ENCODE assay signal across 33 mouse cellular contexts in the genomic region with DNA sequence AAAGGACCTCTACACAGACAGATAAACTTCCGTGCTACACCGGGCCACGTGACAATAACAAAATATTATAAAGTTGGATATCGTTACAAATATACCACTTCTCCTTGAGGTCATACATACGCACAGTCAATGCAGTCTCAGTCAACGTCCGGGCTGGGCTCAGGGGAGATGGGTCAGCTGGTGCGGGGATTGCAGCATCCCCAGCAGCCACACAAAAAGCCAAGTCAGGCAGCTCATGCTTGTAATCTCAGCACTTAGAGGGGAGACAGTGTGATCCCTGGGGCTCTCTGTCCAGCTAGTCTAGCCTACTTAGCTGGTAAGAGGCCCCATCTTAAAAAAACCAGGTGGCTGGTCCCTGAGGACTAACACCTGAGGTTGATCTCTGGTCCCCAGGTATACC. TPM values are rescaled to one million over a fixed set of nuclear protein-coding genes. Genes with fewer than 3 reads are reported as not detected.
"Had no signal": no experiment of that assay in that cellular context is flagged by ENCODE, and none has a peak within 500 bp of the region (broad histone marks: within the 10 kb centered on the region; RNA-seq: fewer than 3 reads in every experiment).

No protein-coding gene starts in this region.

- H3K4me1 ChIP-seq: limb, embryonic 10.5 days; limb, embryonic 12.5 days; limb, embryonic 13.5 days; limb, embryonic 15.5 days; liver, embryonic 12.5 days; liver, embryonic 13.5 days; liver, embryonic 15.5 days; lung, embryonic 15.5 days; midbrain, embryonic 10.5 days; midbrain, embryonic 12.5 days; midbrain, embryonic 13.5 days; midbrain, embryonic 15.5 days; neural tube, embryonic 12.5 days had no signal

- H3K4me2 ChIP-seq: limb, embryonic 12.5 days; limb, embryonic 13.5 days; limb, embryonic 15.5 days; liver, embryonic 11.5 days; liver, embryonic 12.5 days; liver, embryonic 13.5 days; liver, embryonic 15.5 days; lung, embryonic 14.5 days; lung, embryonic 15.5 days; midbrain, embryonic 11.5 days; midbrain, embryonic 12.5 days; midbrain, embryonic 13.5 days; midbrain, embryonic 15.5 days; neural tube, embryonic 12.5 days had no signal

- H3K27ac ChIP-seq: limb, embryonic 10.5 days; limb, embryonic 12.5 days; limb, embryonic 13.5 days; limb, embryonic 15.5 days; liver, embryonic 12.5 days; liver, embryonic 13.5 days; liver, embryonic 14.5 days; liver, embryonic 15.5 days; lung, embryonic 15.5 days; macrophage; midbrain, embryonic 10.5 days; midbrain, embryonic 12.5 days; midbrain, embryonic 13.5 days; midbrain, embryonic 15.5 days; neural tube, embryonic 12.5 days had no signal

- H3K27me3 ChIP-seq: limb, embryonic 12.5 days; limb, embryonic 13.5 days; limb, embryonic 15.5 days; liver, embryonic 13.5 days; liver, embryonic 15.5 days; lung, embryonic 15.5 days; midbrain, embryonic 12.5 days; midbrain, embryonic 13.5 days; midbrain, embryonic 15.5 days; neural tube, embryonic 12.5 days had no signal

- H3K4me3 ChIP-seq: limb, embryonic 10.5 days; limb, embryonic 12.5 days; limb, embryonic 13.5 days; limb, embryonic 15.5 days; liver, embryonic 12.5 days; liver, embryonic 13.5 days; liver, embryonic 15.5 days; lung, embryonic 15.5 days; megakaryocyte, embryonic 14.5 days; midbrain, embryonic 10.5 days; midbrain, embryonic 12.5 days; midbrain, embryonic 13.5 days; midbrain, embryonic 15.5 days; myocyte; neural tube, embryonic 12.5 days had no signal

- H3K36me3 ChIP-seq: limb, embryonic 10.5 days; limb, embryonic 12.5 days; limb, embryonic 13.5 days; limb, embryonic 15.5 days; liver, embryonic 12.5 days; liver, embryonic 13.5 days; liver, embryonic 15.5 days; lung, embryonic 15.5 days; midbrain, embryonic 10.5 days; midbrain, embryonic 12.5 days; midbrain, embryonic 13.5 days; midbrain, embryonic 15.5 days; neural tube, embryonic 12.5 days had no signal

- H3K9ac ChIP-seq: limb, embryonic 12.5 days; limb, embryonic 13.5 days; limb, embryonic 15.5 days; liver, embryonic 12.5 days; liver, embryonic 13.5 days; liver, embryonic 14.5 days; liver, embryonic 15.5 days; liver, postnatal 0 days; lung, embryonic 14.5 days; lung, embryonic 15.5 days; midbrain, embryonic 12.5 days; midbrain, embryonic 13.5 days; midbrain, embryonic 15.5 days; neural tube, embryonic 12.5 days had no signal

- H3K9me3 ChIP-seq: limb, embryonic 10.5 days; limb, embryonic 12.5 days; limb, embryonic 13.5 days; limb, embryonic 15.5 days; liver, embryonic 12.5 days; liver, embryonic 13.5 days; liver, embryonic 15.5 days; lung, embryonic 15.5 days; megakaryocyte, embryonic 14.5 days; midbrain, embryonic 10.5 days; midbrain, embryonic 12.5 days; midbrain, embryonic 13.5 days; midbrain, embryonic 15.5 days; neural tube, embryonic 12.5 days had no signal

- DNase-seq: left cerebral cortex, postnatal 4 days; liver; liver, embryonic 13.5 days; liver, postnatal 0 days; lung, adult 2 months; lung, embryonic 14.5 days; lung, postnatal 10 days; lung, postnatal 4 days; midbrain, embryonic 14.5 days had no signal

- ATAC-seq: liver, embryonic 12.5 days; liver, postnatal 0 days; midbrain, embryonic 13.5 days; midbrain, embryonic 15.5 days; midbrain, embryonic 16.5 days had no signal

RNA-seq across cellular contexts. Expression of a gene that starts 46.3 kb away (rescaled TPM):
- total RNA-seq: megakaryocyte, adult 5-6 weeks; megakaryocyte-erythroid progenitor cell, adult 5-6 weeks; monocyte, adult 5-6 weeks had no signal
- polyA plus RNA-seq: limb, embryonic 11.5 days; macrophage; midbrain, embryonic 12.5 days; myocyte; neural tube, embryonic 11.5 days had no signal

RNA-seq across cellular contexts. Expression of a gene that starts 50.6 kb away (rescaled TPM):
- total RNA-seq: megakaryocyte-erythroid progenitor cell, adult 5-6 weeks had no signal
- polyA plus RNA-seq: macrophage had no signal
